Mouse (Mus musculus): ENCODE data around the gene Fbxw9.

The Fbxw9 gene

DNA sequence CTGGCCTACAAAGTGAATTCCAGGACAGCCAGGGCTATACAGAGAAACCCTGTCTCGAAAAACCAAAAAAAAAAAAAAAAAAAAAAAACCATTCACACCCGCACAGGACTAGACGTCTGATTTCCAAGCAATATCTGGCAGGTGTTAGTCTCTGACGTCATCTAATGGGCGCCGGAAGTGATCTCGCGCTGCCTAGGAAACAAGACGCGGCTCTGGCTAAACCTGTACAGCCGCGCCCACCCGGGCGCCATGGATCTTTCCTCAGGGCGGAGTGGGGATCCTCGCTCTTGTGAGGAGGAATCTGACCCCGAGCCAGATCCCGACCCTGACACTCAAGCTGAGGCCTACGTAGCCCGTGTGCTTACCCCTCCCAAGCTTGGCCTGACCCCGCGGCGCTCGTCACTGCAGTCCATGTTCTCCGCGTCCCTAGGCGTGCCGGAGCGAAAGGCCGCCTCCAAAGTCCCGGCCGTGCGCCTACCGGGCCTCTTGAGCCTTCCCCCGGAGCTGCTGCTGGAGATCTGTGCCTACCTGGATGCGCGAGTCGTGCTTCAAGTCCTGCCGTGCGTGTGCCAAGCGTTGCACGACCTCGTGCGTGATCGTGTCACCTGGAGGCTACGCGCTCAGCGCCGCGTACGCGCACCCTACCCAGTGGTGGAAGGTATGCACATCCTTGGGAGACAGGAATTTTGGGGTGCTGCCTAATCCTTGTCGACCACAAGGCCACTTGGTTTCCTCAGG is at the start of gene Fbxw9:
Gene Fbxw9 (plus strand): TSS at position 177 of the 738 bp plus-strand sequence.
- DNase-seq (ENCODE audit: low spot score in 2 of 2): peak; percentile 84 to 94

DNA sequence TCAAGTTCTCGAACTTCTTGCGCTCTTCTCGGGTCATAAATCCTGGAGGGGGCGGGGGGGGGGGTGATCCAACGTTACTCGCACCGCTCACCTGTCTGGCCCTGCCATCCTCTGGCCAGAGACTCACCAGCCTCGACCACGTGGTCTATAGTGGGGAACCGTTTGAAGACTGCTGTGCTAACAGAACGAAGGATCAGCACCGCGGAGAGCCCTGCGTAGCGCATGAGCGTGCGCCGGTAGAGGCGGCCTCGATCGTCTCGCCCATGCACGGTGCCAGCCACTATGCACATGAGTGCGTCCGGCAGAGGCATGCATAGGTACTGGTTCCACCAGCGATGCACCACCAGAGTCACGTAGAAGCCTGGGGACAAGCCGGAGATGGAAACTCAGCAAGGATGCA is 48.6 kb upstream of the Fbxw9 start:
- DNase-seq (ENCODE audit: low spot score in 2 of 2): no peak

DNA sequence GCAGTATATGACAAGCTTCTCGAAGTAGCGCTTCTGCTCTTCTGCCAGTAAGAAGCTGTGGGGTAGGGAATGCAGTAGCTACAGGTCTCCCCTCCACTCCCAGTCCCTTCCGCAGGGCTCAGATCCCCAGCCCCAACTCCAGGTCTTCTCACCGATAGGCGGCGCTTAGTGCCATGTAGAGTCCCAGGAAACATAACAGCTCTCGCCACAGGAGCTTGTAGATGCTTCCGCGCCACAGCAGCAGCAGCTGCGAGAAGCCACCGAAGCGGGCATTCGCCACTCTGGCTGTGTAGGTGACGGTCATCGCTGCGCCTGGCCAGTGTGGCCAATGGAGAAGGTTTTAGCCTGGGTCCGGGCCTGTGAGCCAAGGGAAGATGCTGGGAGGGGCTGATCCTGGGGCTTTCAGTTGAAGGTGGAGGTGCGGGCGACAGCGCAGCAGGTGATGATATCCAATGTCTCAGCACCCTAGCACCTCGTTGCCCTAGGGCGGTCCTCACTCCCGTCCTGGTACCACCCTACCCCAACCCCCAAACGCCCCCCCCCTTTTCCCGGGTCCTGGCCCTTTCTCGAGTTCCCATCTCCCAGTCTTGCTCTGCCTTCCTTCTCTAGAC is 46.5 kb upstream of the Fbxw9 start:
- DNase-seq (ENCODE audit: low spot score in 2 of 2): peak in 1 of 2 experiments; percentile 85

DNA sequence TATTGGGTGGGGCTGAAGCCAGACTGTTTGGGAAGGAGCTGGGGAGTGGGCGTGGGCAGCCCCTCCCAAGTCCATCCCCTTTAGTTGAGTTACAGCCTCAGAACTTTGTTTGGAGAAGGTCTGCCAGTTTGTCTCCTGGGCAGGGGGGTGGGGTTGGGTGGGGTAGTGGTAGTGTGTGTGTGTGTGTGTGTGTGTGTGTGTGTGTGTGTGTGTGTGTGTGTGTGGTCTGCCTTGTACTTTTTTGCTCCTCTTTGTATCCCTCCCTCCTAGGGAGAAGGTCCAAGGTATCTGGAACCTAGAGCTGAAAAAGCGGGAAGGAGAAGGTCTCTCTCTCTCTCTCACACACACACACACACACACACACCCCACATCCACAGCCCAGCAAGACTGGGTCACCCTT is 45.4 kb upstream of the Fbxw9 start, which contains the start of gene Best2:
Gene Best2 (minus strand): TSS at position 101 of the 400 bp plus-strand sequence.
- DNase-seq (ENCODE audit: low spot score in 2 of 2): no peak

DNA sequence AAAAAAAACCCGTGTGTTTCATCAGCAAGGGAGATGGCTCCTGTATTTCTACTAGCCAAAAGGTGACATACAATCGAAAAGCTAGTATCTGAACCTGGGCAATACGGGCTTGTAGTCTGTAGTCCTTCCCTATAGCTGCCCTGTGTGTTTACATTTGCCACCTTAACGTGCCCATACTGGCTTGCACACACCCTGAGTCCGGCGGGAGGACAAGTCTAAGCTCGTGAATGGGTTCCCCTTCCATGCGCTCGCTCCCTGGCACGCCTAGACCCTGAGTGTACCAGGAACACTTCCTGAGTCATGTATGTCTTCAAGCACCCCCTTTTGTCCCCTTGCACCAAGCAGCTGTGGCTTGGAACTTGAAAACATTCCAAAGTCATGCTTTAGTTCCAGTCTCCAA is 43.1 kb upstream of the Fbxw9 start:
- DNase-seq (ENCODE audit: low spot score in 2 of 2): no peak

DNA sequence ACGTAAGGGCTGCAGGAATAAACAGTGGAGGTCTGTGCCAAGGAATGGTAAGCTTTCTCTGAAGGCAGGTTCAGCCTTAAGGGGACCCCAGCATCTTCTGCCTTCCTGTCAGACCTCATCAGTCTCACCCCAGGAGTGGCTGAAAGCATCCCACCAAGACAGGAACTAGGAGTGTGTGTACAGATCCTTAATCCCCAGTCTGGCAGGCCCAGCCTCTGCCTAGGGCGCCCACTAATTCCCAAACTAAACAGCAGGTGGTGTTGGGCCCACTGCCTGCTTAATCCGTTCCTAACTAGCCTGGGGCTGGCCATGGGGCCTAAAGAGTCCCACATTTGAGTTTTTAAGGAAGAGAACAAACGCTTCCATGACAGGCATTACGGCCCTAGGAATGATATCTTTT is 42.6 kb upstream of the Fbxw9 start:
- no peak for DNase-seq (ENCODE audit: low spot score in 2 of 2)

DNA sequence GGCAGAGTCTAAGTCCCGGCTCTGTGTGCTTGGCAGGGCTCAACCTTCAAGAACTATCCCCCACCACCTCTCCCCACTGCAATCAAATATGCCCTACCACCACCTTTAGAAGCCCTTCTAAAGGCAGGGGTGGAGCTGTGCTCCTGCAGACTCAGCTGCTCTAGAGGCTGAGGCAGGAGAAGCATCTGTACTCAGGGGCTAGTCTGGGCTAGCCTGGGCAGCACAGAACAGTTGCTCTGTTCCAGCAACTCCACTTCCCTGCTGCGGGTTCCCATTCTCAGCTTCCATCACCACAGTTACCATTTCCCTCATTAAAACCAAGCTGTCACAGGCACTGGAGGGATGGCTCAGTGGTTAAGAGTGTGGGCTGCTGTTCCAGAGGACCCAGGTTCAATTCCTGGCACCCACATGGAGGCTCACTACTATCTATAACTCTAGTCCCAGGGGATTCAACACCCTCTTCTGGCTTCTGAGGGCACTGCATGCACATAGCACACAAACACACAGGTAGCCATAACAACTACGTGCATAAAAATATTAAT is 38.3 kb upstream of the Fbxw9 start:
- no peak for DNase-seq (ENCODE audit: low spot score in 2 of 2)

DNA sequence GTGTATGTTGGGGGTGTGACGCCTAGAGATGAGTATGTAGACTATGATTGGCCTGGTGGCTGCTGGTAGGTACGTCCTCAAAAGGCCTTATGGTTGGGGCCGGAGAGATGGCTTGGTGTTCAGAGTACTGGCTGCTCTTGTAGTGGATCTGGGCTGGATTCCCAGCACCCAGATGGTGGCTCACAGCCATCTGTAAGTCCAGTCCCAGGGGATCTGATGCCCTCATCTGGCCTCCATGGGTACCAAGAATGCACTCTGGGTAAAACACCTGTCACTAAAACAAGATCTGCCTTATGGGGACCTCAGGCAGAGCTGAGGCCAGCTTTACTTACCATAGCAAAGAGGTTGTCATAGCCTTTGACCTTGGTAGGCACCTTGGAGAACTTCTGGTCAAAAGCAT is 36.0 kb upstream of the Fbxw9 start:
- DNase-seq (ENCODE audit: low spot score in 2 of 2): no peak

DNA sequence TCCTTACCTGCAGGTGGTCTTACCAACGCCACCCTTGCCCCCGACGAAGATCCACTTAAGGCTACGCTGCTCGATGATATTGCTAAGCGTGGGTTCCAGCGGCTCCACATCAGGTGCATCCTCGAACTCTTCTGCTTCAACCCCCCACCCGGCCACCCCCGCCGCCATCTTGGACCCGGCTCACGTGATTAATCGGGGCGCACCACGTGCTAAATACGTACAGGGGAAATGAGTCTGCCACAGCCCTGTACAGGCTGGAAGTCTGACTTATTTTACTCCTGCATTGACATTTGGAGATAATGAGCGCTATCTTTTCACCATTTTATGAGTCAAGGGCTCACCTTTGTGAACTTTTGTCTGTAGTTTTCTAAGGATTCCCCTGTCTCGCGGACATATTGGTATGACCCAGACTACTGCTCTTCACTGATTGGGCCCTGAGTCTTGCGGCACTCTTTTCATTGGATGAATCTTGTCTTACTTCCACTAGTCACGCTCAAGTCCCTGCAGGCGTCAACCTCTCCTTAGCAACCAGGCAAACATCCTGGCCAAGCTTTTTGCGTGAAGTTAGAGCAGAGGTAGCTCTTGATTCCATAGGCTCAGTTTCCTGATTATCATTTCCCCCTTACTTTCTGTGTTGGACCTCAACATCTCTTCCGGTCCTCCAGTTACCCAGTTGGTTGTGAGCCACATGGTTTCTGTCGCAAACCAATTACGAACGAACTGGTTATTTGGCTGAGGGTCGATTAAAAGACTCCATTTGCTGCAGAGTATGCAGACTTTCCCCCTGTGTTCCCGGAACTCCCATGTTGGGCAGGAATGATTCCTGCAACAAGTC is 34.5 kb upstream of the Fbxw9 start, which contains the start of gene Asna1:
Gene Asna1 (minus strand): TSS at position 184 of the 835 bp plus-strand sequence.
- DNase-seq (ENCODE audit: low spot score in 2 of 2): peak; percentile 85 to 87

DNA sequence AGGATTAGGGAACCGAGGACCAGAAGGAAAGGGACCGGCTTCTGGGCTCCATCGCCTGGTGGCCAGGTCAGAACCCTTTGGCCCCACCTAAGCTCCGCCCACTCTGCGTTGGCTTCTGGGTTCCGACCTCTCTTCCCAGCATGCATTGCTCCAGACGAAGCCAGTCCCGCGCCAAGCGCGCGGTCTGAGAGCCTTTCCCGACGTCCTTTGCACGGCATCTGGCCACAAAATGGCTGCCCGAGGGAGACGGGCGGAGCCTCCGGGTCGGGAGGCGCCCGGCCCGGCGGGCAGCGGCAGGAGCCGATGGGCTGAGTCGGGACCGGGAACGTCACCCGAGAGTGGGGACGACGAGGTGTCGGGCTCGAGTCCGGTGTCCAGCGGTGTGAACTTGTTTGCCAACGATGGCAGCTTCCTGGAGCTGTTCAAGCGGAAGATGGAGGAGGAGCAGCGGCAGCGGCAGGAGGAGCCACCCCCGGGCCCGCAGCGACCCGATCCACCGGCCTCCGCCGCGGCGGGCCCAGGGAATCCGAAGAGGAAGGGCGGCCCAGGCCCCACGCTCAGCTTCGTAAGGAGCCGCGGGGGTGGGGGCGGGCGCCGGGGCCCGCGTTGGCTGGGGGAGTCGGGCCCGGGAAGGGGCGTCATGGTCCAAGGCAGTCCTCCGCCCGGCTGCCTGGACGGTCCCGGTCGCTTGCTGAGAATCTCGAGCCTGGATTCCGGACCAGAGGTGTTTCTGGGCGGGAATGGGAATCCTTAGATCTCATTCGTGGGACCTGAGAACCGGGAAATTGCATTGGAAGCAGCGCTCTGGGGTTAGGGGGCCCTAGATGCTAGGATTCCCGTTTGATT is 33.0 kb upstream of the Fbxw9 start, which contains the start of gene Trir:
Gene Trir (plus strand): TSS at position 154 of the 846 bp plus-strand sequence.
- DNase-seq (ENCODE audit: low spot score in 2 of 2): peak; percentile 84 to 96

DNA sequence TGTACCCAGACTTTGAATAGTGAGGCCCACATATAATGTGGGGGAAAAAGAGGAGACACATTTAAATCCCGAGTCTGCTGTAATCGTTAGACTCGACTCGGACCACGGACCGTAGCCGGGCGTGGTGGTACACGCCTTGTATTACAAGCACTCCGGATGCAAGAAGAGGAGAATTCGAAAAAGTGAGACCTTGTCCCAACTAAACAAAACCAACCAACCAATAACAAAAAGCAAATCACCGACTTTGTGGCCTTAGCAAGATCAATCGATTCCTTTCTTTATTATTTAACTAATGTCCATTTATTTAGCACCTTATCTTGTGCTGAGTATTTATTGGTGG is 32.4 kb upstream of the Fbxw9 start:
- DNase-seq (ENCODE audit: low spot score in 2 of 2): no peak

DNA sequence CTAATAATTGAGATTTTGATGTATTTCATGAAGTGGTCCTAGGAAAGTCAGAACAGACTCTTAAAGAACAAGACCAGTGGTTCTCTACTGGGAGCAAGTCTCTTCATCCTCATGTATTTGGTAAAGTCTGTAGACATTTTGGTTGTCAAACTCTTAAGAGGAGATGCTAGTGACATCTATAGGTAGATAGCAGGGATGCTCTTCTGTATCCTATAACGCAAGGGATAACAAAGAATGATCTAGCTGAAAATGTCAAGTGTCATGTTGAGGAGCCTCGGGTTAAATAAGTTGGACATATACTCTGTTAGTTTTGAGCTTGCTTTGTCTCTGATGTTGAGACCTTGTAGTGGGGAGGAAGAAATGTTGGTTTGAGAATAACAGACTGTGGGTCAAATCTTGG is 31.9 kb upstream of the Fbxw9 start:
- DNase-seq (ENCODE audit: low spot score in 2 of 2): no peak

DNA sequence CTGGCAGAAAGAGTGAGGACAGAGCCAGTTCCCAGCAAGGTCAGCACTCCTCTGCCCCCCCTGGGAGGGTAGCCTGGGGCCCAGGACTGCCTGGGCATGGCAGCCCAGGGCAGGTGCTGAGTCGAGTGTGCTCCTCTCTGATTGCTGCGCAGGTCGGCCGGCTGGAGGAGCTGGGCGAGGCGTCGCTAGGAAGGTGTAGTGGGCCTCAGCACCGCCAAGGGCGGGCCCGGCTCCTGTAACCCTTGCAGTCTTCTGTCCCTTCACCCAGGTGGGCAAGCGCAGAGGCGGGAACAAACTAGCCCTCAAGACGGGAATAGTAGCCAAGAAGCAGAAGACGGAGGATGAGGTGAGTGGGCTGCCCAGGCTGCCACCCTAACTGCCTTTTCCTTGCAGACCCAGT is 30.6 kb upstream of the Fbxw9 start:
- DNase-seq (ENCODE audit: low spot score in 2 of 2): no peak

DNA sequence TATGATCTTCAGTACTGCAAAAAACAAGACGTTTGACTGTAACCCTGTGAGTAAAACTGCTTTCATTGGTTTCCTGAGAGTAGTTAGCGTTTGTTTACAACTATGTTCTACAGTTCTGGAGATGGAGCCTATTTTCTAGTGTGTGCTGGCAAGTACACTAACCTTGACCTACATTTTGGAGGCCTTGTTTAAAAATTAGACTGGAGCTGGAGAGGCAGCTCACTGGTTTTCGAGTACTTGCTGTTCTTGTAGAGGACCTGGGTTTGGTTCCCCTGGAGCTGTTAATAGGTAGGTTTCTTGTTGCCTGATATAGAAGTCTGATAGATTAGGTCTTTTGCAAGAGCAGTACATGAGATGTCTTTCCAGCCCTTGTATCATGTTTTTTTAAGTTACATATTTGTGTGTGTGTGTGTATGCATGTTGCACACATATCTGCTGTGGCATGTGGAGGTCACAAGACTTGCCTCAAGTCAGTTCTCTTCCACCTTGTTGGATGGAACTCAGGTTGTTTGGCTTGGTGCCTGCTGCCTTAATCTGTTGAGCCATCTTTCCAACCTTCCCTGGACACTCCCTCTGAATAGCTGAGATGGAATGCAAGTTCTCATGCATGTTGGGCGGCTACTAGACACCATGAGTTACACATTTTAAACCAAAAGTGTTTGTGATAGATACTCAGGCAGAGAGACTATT is 27.1 kb upstream of the Fbxw9 start:
- DNase-seq (ENCODE audit: low spot score in 2 of 2): no peak

DNA sequence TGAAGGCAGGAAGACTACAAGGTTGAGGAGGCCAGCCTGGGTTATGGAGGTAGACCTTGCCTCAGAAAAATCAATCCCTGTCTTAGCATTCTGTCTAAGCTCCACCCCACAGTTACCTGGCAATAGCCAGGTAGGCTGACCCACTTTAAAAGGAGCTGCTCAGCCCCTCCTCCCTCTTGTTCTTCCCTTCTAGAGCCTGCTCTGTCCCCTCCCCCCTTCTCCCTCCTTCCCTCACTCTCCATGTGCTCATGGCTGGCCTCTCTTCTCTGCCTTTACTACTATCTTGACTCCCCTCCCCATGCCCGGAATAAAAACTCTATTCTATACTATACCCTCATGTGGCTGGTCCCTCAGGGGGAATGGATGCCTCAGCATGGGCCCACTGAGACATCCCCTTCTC is 26.0 kb upstream of the Fbxw9 start:
- DNase-seq (ENCODE audit: low spot score in 2 of 2): no peak

DNA sequence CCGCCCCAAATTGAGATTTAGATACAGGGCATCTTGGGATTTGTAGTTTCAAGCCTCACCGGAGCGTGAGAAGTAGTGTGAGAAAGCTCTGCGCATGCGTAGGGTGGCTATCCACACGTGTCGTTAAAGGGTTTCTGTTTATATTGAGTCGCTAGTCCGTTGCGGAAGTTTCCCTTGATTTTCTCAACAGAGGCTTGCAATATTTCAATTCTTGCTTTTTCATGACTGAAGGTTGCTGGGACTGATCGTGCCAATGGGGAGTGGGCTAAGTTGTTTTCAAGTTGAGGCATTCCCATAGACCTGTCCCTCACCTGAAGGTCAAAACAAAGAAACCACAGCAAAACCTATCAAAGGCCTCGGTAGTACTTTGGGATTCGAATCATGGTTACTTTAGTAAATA is 25.1 kb upstream of the Fbxw9 start:
- DNase-seq (ENCODE audit: low spot score in 2 of 2): peak in 1 of 2 experiments; percentile 76

DNA sequence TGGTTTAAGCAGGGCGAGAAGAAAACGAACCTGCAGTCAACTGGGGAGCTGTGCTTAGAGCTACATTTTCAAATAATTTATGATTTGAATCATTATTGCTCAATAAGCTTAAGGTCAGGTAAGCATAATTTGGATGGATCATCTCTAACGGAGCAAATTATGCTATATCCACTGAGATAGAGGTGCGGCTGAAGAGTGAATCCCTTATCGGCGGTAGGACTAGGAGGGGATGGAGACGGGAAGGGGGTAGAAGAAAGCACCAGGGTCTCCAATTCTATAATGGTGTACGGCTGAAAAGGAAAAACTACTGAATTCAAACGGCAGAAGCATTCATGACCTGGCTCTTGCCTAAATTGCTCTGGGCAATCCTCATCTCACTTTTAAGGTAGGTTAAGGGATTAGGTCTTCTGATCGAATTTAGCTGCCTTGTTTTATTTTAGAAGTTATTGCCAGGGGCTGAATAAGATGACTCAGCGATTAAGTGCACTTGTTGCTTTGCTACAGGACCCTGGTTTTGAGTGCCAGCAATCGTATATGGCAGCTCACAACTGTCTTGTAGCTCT is 24.6 kb upstream of the Fbxw9 start:
- no peak for DNase-seq (ENCODE audit: low spot score in 2 of 2)

DNA sequence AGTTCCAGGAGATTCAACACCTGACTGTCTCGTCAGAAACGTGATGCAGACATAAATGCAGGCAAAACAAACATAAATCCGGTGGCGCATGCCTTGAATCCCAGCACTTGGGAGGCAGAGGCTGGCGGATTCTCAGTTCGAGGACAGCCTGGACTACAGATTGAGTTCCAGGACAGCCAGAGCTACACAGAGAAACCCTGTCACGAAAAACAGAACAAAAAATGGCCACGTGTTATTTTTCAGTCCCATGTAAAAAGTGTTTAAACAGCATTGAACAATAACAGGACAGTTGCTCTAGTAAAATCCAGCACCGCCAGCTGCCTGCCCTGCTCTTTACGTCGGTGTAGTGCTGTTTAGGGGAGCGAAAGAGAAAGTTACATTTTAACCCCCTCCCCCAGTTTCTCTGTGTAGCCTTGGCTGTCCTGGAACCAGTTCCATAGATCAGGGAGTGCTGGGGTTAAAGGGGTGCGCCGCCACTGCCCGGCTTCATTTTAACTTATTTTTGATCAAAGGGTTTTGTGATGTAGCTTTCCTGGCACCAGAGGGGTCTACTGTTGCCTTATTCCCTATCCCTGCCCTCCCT is 24.0 kb upstream of the Fbxw9 start:
- no peak for DNase-seq (ENCODE audit: low spot score in 2 of 2)

DNA sequence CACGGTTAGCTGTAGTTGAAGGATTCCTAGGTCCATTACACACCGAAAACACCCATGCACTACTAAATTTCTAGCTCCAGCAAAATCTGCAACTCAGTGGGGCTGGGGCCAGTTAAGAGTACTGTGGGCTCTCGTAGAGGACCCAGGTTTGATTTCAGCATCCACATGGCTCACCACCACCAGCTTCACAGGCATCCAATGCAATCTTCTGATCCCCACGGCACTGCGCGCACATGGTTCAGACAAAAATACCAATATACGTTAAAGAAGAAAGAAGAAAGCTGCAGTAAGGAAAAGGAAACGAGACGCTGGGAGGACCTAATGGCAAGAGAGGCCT is 23.5 kb upstream of the Fbxw9 start:
- DNase-seq (ENCODE audit: low spot score in 2 of 2): no peak

DNA sequence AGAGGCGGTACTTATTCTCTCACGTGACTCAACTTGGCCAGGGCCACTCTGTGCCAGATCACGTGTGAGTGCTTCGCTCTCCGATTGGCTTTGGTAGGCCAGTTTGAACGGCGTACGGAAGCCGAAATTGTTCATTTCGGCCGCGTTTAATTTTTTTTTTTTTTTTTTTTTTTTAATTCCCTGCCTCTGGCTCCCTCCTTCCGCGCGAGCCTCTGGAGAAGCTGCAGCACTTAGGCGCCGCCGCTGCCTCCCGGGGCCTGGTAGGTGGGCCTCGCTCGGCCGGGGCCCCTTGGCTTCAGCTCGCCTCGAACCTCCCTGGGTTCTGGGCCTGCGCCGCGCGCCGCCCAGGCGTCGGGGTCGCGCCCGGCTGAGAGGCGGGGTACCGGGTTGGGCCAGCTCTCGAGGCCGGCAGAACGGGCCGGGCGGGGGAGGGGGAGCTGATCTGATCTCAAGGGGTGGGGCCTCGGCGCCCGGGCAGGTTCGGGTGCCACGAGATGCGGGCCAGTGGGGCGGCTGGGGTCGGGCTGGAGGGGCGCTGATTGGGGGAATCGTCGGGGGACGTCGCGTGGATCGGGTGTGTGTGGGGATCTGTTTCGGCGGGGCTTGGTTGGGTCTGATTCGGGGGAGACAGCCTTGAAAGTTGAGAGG is 23.0 kb upstream of the Fbxw9 start, which contains the start of gene Tnpo2:
Gene Tnpo2 (plus strand): TSS at position 198 of the 648 bp plus-strand sequence.
- DNase-seq (ENCODE audit: low spot score in 2 of 2): peak; percentile 90 to 94

All from left cerebral cortex, adult 9 months (tissue).